8 mouse cellular contexts compared by ENCODE assay signal in genomic region chr10:127604465-127605250, GRCm38 (mm10). TPM values are rescaled to one million over a fixed set of nuclear protein-coding genes. Genes with fewer than 3 reads are reported as not detected.
A peak's percentile ranks its signal among the peaks of the same experiment; 100 is the strongest.
DNase-seq lines count a peak whose midpoint lies in the region; ATAC-seq and TF ChIP-seq lines count a peak whose summit lies in the region.

No protein-coding gene starts in this region.

- no peak overlapping the region for H3K4me2 ChIP-seq in lung, embryonic 15.5 days

- H3K4me3 ChIP-seq in bone marrow macrophage, adult 2 months (ENCODE audit: insufficient read depth, low read length) = no peak overlapping the region
- H3K4me3 ChIP-seq in lung, embryonic 15.5 days = no peak overlapping the region
- H3K4me3 ChIP-seq in forebrain, embryonic 10.5 days = no peak overlapping the region

- intact Hi-C loops in left cerebral cortex, postnatal 4 days (cut with DNase I) = no loop called here
- intact Hi-C loops in left cerebral cortex, postnatal 25 days (cut with DNase I) = no loop called here

- H3K36me3 ChIP-seq in lung, embryonic 15.5 days = peaks cover 39% of the 10 kb centered on the region
- peaks cover 98% of the 10 kb centered on the region for H3K36me3 ChIP-seq in forebrain, embryonic 10.5 days (replicated peaks)

- TF ChIP-seq CTCF in bone marrow macrophage, adult 2 months (IDR thresholded peaks at IDR 0.05; ENCODE audit: low read depth, low read length) = no peak

- no peaks in the 10 kb centered on the region for H3K9me3 ChIP-seq in lung, embryonic 15.5 days
- no peaks in the 10 kb centered on the region for H3K9me3 ChIP-seq in forebrain, embryonic 10.5 days

- TF ChIP-seq POLR2A in bone marrow macrophage, adult 2 months (IDR thresholded peaks at IDR 0.05; ENCODE audit: borderline replicate concordance, low read depth, low read length) = no peak

- peak; percentile 48 for DNase-seq in left cerebral cortex, postnatal 4 days
- DNase-seq in left cerebral cortex, postnatal 25 days (ENCODE audit: low spot score in 2 of 2) = no peak
- DNase-seq in kidney, adult 18-20 months = peak; percentile 67
- DNase-seq in forebrain, embryonic 10.5 days (ENCODE audit: extremely low spot score, low spot score) = no peak
- DNase-seq in urinary bladder, adult 18-20 months (ENCODE audit: low spot score in 2 of 2) = no peak

- H3K27me3 ChIP-seq in lung, embryonic 15.5 days = no peaks in the 10 kb centered on the region
- no peaks in the 10 kb centered on the region for H3K27me3 ChIP-seq in forebrain, embryonic 10.5 days (ENCODE audit: poor library complexity, severe bottlenecking)

- ATAC-seq in lung, embryonic 15.5 days (ENCODE audit: borderline replicate concordance, extremely low read depth, low FRiP score, low TSS enrichment) = peak; percentile 20; the same call in 1 of the 2 replicates
- ATAC-seq in cerebellum, adult (ENCODE audit: insufficient number of reproducible peaks, low FRiP score, low TSS enrichment) = no peak

- no peak overlapping the region for H3K9ac ChIP-seq in lung, embryonic 15.5 days

- peak overlapping the region; percentile 86 for H3K27ac ChIP-seq in bone marrow macrophage, adult 2 months (ENCODE audit: insufficient read depth, low read depth, low read length)
- H3K27ac ChIP-seq in lung, embryonic 15.5 days = peak overlapping the region; percentile 52
- no peak overlapping the region for H3K27ac ChIP-seq in forebrain, embryonic 10.5 days

- 23% methylated on average over 15 of the region's 15 CpGs for WGBS in lung, embryonic 15.5 days
- WGBS in forebrain, embryonic 10.5 days = 81% methylated on average over 15 of the region's 15 CpGs

- peaks cover 75% of the 10 kb centered on the region for H3K4me1 ChIP-seq in bone marrow macrophage, adult 2 months (ENCODE audit: control insufficient read depth, insufficient read depth, low read length)
- H3K4me1 ChIP-seq in lung, embryonic 15.5 days = peaks cover 51% of the 10 kb centered on the region
- peaks cover 36% of the 10 kb centered on the region for H3K4me1 ChIP-seq in forebrain, embryonic 10.5 days

RNA-seq across cellular contexts. Expression of gene Lrp1, which starts 16.3 kb away (rescaled TPM):
- total RNA-seq in left cerebral cortex, postnatal 4 days (2021) = 100 to 1,000 TPM; 286 to 296 TPM
- 100 to 1,000 TPM; 277 to 285 TPM for total RNA-seq in left cerebral cortex, postnatal 25 days (2021)
- 361 and 418 TPM in 2 replicates for polyA plus RNA-seq in bone marrow macrophage, adult 2 months (2012; ENCODE audit: insufficient read depth, insufficient read length, missing spikeins)
- 72.6 and 73.6 TPM in 2 replicates for polyA plus RNA-seq in lung, embryonic 15.5 days (2015; fragmentation: Nextera tagmentation; extraction: Ambion mirVana)
- polyA plus RNA-seq in forebrain, embryonic 10.5 days (2016; fragmentation: Nextera tagmentation; extraction: Ambion mirVana) = 66.5 and 67.4 TPM in 2 replicates

RNA-seq across cellular contexts. Expression of gene Stat6, which starts 38.1 kb away (rescaled TPM):
- 1 to 10 TPM; 6.0 to 6.1 TPM for total RNA-seq in left cerebral cortex, postnatal 4 days (2021)
- total RNA-seq in left cerebral cortex, postnatal 25 days (2021) = 10 to 100 TPM in 1 of 2 experiments, 1 to 10 TPM in 1; 8.8 to 10.2 TPM
- 128 and 144 TPM in 2 replicates for polyA plus RNA-seq in bone marrow macrophage, adult 2 months (2012; ENCODE audit: insufficient read depth, insufficient read length, missing spikeins)
- 33.1 and 37.6 TPM in 2 replicates for polyA plus RNA-seq in lung, embryonic 15.5 days (2015; fragmentation: Nextera tagmentation; extraction: Ambion mirVana)
- polyA plus RNA-seq in forebrain, embryonic 10.5 days (2016; fragmentation: Nextera tagmentation; extraction: Ambion mirVana) = 7.3 and 7.7 TPM in 2 replicates

Comparison
In these comparisons a context has a peak if more than half of its experiments do, and no peak if none do; other contexts are left out.
1. DNase-seq: peak in left cerebral cortex, postnatal 4 days (single experiment) and kidney, adult 18-20 months (single experiment); none in left cerebral cortex, postnatal 25 days (0 of 2), forebrain, embryonic 10.5 days (single experiment) and urinary bladder, adult 18-20 months (0 of 2).